Mouse (Mus musculus): ENCODE measurements around the gene Lonp1.
"Not testable (repeated sequence)": the region's sequence is repeated elsewhere in the genome, so short reads cannot be mapped to it uniquely, and the experiment has no call there.

- not testable (repeated sequence) for TF ChIP-seq CTCF (IDR thresholded peaks at IDR 0.05; ENCODE audit: control insufficient read depth, insufficient read depth, insufficient replicate concordance, low read depth, low read length); POLR2A (IDR thresholded peaks at IDR 0.05; ENCODE audit: control insufficient read depth, low read depth, low read length)
These were observed 12.8 kb downstream of the Lonp1 start for GRCm38 (mm10) chr17:56613893-56614292.
